Mouse (Mus musculus) adrenal gland, adult 18-20 months (tissue): ENCODE data around the gene Cercam. TPM values are rescaled to one million over a fixed set of nuclear protein-coding genes. Genes with fewer than 3 reads are reported as not detected.
"Not testable (repeated sequence)": the region's sequence is repeated elsewhere in the genome, so short reads cannot be mapped to it uniquely, and the experiment has no call there.

Experiments used
- DNase-seq, 2 experiments: peaks; one replicate each; pipeline ENCODE4 v3.0.0; 2021 to 2022; ENCODE audit warnings: low spot score in 2 of 2
- microRNA-seq, 2 experiments: library from miRNA; unstranded; fragments of <30 nt; microRNA quantifications; one replicate each; pipeline ENCODE4 v1.2.0; 2021; ENCODE audit warnings: borderline number of aligned reads in 2 of 2
- total RNA-seq, 2 experiments: library from RNA; stranded (reverse); gene quantifications; 1 replicate in 1 of 2; 2 replicates in 1 of 2; pipeline ENCODE4 v1.2.3; 2021

Gene Cercam
- total RNA-seq, 2 experiments from 2014 or later = 8.4 to 11.7 TPM

- DNase-seq = no peak
Observed at GRCm38 (mm10) chr2:29891773-29892172, 22.8 kb downstream of the Cercam start.

DNA sequence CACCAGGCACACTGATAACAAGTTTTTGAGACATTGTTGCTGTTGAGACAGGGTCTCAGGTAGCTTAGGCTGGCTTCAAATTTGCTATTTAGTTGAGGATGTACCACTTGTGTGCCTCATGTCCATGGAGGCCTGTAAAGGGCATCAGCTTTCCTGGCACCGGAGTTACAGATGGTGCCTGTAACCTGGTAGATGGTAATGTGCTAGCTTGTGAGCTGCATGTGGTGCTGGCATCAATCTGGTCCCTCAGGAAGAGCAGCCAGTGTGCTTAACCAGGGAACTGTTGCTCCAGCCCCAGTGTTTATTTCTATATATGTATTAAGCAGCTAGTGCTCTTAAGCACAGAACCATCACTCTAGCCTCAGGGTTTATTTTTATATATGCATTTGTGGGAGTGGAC, 27.1 kb downstream of the Cercam start:
- no peak for DNase-seq

DNA sequence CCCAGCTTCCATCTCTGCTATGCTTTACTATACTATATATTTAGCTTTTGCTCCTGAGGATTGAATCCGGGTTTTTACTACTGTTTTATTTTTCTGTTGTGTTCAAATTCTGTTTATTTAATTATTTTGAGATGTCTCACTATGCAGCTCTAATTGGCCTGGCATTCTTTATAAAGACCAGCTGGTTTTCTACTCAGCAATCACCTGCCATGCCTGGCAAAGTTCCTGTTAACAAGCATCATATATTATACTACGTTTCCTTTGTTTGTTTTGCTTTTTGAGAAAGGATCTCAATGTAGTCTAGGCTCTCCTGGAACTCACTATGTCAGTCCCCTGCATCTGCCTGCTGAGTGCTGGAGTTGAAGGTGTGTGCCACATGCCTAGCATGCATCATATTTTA, 28.4 kb downstream of the Cercam start:
- no peak for DNase-seq

DNA sequence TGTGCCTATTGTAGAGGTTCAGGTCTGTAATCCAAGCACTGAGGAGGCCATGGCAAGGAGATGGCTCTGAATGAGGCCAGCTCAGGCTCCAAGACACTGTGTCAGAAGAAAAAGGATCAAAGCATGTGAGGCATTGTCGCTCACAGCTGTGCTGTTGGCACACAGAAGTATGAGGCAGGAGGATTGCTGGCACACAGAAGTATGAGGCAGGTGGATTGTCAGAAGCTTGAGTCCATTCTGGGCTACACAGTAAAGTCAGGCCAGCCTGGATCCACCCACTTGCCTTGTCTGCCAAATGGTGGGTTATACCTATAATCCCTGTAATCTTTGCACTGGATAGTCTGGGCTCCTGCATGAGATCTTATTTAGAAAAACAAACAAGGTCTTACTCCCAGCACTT, 29.1 kb downstream of the Cercam start:
- DNase-seq = no peak

DNA sequence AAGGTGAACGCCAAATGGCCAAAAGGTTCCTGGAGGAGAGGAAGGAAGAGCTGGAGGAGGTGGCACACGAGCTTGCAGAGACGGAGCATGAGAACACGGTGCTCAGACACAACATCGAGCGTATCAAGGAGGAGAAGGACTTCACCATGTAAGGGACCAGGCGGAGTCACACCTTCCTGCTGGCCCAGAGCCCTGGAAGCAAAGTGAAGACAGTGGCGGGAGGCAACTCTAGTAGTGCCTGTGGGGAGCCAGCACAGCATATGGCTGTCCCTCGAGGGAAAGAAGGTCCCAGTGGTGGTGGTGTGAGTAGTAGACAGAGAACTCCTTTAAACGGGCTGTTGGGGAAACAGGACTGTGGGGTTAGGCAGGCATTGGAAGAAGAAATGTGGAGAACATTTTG, 33.2 kb downstream of the Cercam start:
- no peak for DNase-seq

- DNase-seq = not testable (repeated sequence)
Observed at GRCm38 (mm10) chr2:29908171-29908570, 39.2 kb downstream of the Cercam start.

- no peak for DNase-seq
Observed at GRCm38 (mm10) chr2:29910042-29910441, 41.1 kb downstream of the Cercam start.

GRCm38 (mm10) chr2:29917621-29918020, 48.7 kb downstream of the Cercam start:
- peak in 1 of 2 experiments; percentile 26 for DNase-seq

GRCm38 (mm10) chr2:29922011-29922410, 53.0 kb downstream of the Cercam start:
- DNase-seq = peak; percentile 25 to 54

- no peak for DNase-seq
Observed at GRCm38 (mm10) chr2:29926542-29926941, 57.6 kb downstream of the Cercam start.

GRCm38 (mm10) chr2:29930506-29930905, 61.5 kb downstream of the Cercam start:
- DNase-seq = no peak

GRCm38 (mm10) chr2:29931194-29931593, 62.2 kb downstream of the Cercam start:
- no peak for DNase-seq

Small RNA genes lying within 50 kb of the gene (microRNA-seq; reads per million reads assigned to microRNA genes)
- gene Mir219a-2 (0 reads per million in 2 experiments), gene Mir219b (0 reads per million in 2 experiments)

Other genes with a start within 250 kb of the Cercam start
- 10 to 100 TPM; 46.8 to 51.6 TPM for gene Rapgef1, start 249.4 kb upstream of the Cercam start, total RNA-seq
- not detected for gene Gm13420, start 117.5 kb upstream of the Cercam start, total RNA-seq
- not detected for gene Gm13547, start 109.9 kb upstream of the Cercam start, total RNA-seq
- 10 to 100 TPM; 21.0 to 23.4 TPM for gene Coq4, start 81.7 kb upstream of the Cercam start, total RNA-seq
- 10 to 100 TPM; 31.1 to 31.4 TPM for gene Trub2, start 80.7 kb upstream of the Cercam start, total RNA-seq
- gene Slc27a4, start 66.5 kb upstream of the Cercam start, total RNA-seq = 10 to 100 TPM; 27.4 to 40.6 TPM
- gene Urm1, start 49.1 kb upstream of the Cercam start, total RNA-seq = 10 to 100 TPM; 36.2 to 43.9 TPM
- gene Odf2, start 20.1 kb downstream of the Cercam start, total RNA-seq = 10 to 100 TPM; 28.2 to 36.4 TPM
- gene Gle1, start 66.3 kb downstream of the Cercam start, total RNA-seq = 10 to 100 TPM; 28.1 to 30.8 TPM
- gene Sptan1, start 96.4 kb downstream of the Cercam start, total RNA-seq = 100 to 1,000 TPM; 191 to 224 TPM
- gene Wdr34, start 179.7 kb downstream of the Cercam start, total RNA-seq = 10 to 100 TPM; 15.9 to 18.3 TPM
- gene Set, start 188.2 kb downstream of the Cercam start, total RNA-seq = 100 to 1,000 TPM; 210 to 272 TPM
- gene Pkn3, start 208.5 kb downstream of the Cercam start, total RNA-seq = 1 to 10 TPM; 5.6 to 6.2 TPM
- 10 to 100 TPM in 1 of 2 experiments, 1 to 10 TPM in 1; 9.7 to 15.6 TPM for gene Zdhhc12, start 224.5 kb downstream of the Cercam start, total RNA-seq